Mouse (Mus musculus) hindbrain, postnatal 0 days (tissue): ENCODE measurements at regions not wholly inside any gene's neighbourhood (a gene's known extent, or its start where the extent isn't known, plus 50 kb on each side); places are given as distances from the start of the nearest gene placed in this dataset.
A peak's percentile ranks its signal among the peaks of the same experiment; 100 is the strongest.

Source experiments
- ATAC-seq: fragments of 200-750 bp; cut with Nextera tagmentation; 2 replicates; pipeline ENCODE4 v1.8.0; 2017; ENCODE audit warnings: mild to moderate bottlenecking, moderate TSS enrichment, moderate library complexity
- DNase-seq: peaks from one replicate; pipeline ENCODE4 v3.0.0-alpha.2; 2015; ENCODE audit warnings: low spot score
- H3K27ac ChIP-seq: fragments of 300-500 bp; sonication (generic); 2 replicates; pipeline ENCODE4 v1.5.1; 2014; ENCODE audit warnings: mild to moderate bottlenecking
- H3K27me3 ChIP-seq: fragments of 300-500 bp; sonication (generic); 2 replicates; pipeline ENCODE4 v1.6.1; 2014; ENCODE audit warnings: low read length, mixed read lengths; ENCODE audit not compliant: insufficient read depth
- H3K36me3 ChIP-seq: fragments of 300-500 bp; sonication (generic); 2 replicates; pipeline ENCODE4 v1.6.1; 2014; ENCODE audit warnings: low read length, mixed read lengths; ENCODE audit not compliant: insufficient read depth
- H3K4me1 ChIP-seq: fragments of 300-500 bp; sonication (generic); 2 replicates; pipeline ENCODE4 v1.6.1; 2014; ENCODE audit warnings: antibody characterized with exemption, low read length, mixed read lengths; ENCODE audit not compliant: insufficient read depth
- H3K4me2 ChIP-seq: fragments of 300-500 bp; sonication (generic); 2 replicates; pipeline ENCODE4 v1.6.1; 2014; ENCODE audit warnings: low read depth, mild to moderate bottlenecking, low read length, moderate library complexity, mixed read lengths
- H3K4me3 ChIP-seq: fragments of 300-500 bp; sonication (generic); 2 replicates; pipeline ENCODE4 v1.5.1; 2014; ENCODE audit warnings: low read length
- H3K9ac ChIP-seq: fragments of 300-500 bp; sonication (generic); replicated peaks from 2 replicates; pipeline ENCODE4 v1.6.1; 2014; ENCODE audit warnings: mild to moderate bottlenecking, low read length, moderate library complexity, mixed read lengths
- H3K9me3 ChIP-seq: fragments of 300-500 bp; sonication (generic); 2 replicates; pipeline ENCODE4 v1.6.1; 2016; ENCODE audit warnings: low read length, mixed read lengths
- CTCF ChIP-seq: IDR thresholded peaks from 2 replicates; pipeline ENCODE4 v1.5.1; 2016; ENCODE audit warnings: antibody characterized with exemption, control low read depth, low read depth
- WGBS: fragments of 180-500 bp; shearing (Covaris S2); extraction: QIAGEN DNeasy Blood & Tissue Kit; methylation state at CpG from one replicate; pipeline ENCODE4 v1.1.7; 2014; 5-methylcytosine and 5-hydroxymethylcytosine counted together

DNA sequence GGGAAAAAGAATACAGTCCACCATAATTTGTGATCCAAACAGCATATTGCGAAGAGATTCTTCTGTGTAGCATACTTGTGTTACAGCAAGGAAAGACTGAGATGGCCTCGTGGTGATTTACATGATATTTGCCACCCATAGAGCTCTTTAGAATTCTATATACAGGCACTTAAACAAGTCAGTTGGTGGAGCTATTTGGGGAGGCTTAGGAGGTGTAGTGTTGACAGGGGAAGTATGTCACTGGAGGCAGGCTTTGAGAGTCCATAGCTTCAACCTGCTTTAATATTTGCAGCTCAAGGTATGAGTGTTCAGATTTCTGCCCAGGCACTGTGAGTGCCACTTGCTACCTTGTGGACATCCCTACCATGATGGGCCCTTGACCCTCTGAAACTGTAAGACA lies 187.3 kb downstream of the Ostf1 start:
- H3K27ac ChIP-seq, result no peak overlapping the region
- no peak for DNase-seq
- no peak overlapping the region for H3K9ac ChIP-seq
- H3K4me2 ChIP-seq, result no peak overlapping the region
- no peak overlapping the region for H3K4me3 ChIP-seq
- no peaks in the 10 kb centered on the region for H3K9me3 ChIP-seq
- no peak for TF ChIP-seq CTCF
- no peaks in the 10 kb centered on the region for H3K4me1 ChIP-seq
- no peaks in the 10 kb centered on the region for H3K36me3 ChIP-seq
- WGBS, result 66% methylated on average over 2 of the region's 2 CpGs
- no peaks in the 10 kb centered on the region for H3K27me3 ChIP-seq
- ATAC-seq, result no peak

- ATAC-seq (no peak), DNase-seq (no peak)
- no peaks in the 10 kb centered on the region for H3K9me3 ChIP-seq
- no peak overlapping the region for H3K4me3 ChIP-seq
- TF ChIP-seq CTCF, result no peak
- whole genome bisulfite sequencing, result 53% methylated on average over 3 of the region's 3 CpGs
- H3K27ac ChIP-seq, result no peak overlapping the region
- no peaks in the 10 kb centered on the region for H3K4me1 ChIP-seq
- no peaks in the 10 kb centered on the region for H3K36me3 ChIP-seq
- H3K9ac ChIP-seq, result no peak overlapping the region
- H3K27me3 ChIP-seq, result no peaks in the 10 kb centered on the region
- H3K4me2 ChIP-seq, result no peak overlapping the region
Observed at GRCm38 (mm10) chr19:18436351-18436750, 195.3 kb downstream of the Ostf1 start.

GRCm38 (mm10) chr19:18420381-18420785 lies 211.2 kb downstream of the Ostf1 start:
- ATAC-seq, result peak; percentile 74; the same call in 1 of the 2 replicates
- H3K4me3 ChIP-seq, result no peak overlapping the region
- H3K9me3 ChIP-seq, result no peaks in the 10 kb centered on the region
- no peaks in the 10 kb centered on the region for H3K36me3 ChIP-seq
- no peak overlapping the region for H3K27ac ChIP-seq
- no peaks in the 10 kb centered on the region for H3K4me1 ChIP-seq
- no peak overlapping the region for H3K9ac ChIP-seq
- no peaks in the 10 kb centered on the region for H3K27me3 ChIP-seq
- H3K4me2 ChIP-seq, result no peak overlapping the region
- TF ChIP-seq CTCF, result no peak
- DNase-seq, result peak; percentile 56
- WGBS, result 58% methylated on average over 9 of the region's 9 CpGs

- Histone ChIP-seq H3K9me3 (no peaks in the 10 kb centered on the region), H3K9ac (no peak overlapping the region), H3K4me2 (no peak overlapping the region), H3K4me3 (no peak overlapping the region), H3K36me3 (no peaks in the 10 kb centered on the region), H3K4me1 (no peaks in the 10 kb centered on the region), H3K27ac (no peak overlapping the region), H3K27me3 (no peaks in the 10 kb centered on the region)
- ATAC-seq (no peak), DNase-seq (peak; percentile 17)
- no peak for TF ChIP-seq CTCF
- WGBS, result 73% methylated on average over 6 of the region's 6 CpGs
Observed at GRCm38 (mm10) chr19:18418548-18418947, 213.1 kb downstream of the Ostf1 start.

DNA sequence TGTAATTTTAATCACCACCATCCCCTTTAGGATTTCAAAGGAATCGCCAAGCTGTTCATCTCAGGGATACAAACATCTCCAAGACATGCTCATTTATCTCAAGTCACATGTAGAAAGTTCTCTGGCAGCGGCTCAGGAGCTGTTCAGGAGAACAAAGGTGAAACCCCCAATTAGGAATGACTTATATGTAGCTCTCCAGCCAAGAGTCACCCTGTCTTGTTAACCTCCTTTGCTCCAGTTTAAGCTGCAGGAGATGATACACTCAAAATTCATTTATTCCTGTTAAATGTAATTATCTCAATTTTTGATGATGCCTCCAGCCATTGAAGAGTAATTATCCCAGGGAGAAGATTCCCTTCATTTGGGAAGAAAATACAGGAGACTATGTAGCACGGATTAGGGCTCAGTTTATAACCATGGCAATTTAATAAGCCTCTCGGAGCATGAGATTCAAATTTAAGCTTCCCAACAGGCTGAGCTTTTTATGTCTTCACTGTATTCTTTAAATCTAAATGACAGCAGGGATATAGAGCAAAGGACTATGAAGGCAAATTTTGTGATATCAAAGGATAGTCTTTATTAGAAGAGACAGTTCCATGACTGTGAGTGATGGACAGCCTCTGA lies 254.0 kb downstream of the Ostf1 start:
- no peaks in the 10 kb centered on the region for H3K36me3 ChIP-seq
- peak; percentile 23 for DNase-seq

GRCm38 (mm10) chr19:18368612-18369011 lies 263.0 kb downstream of the Ostf1 start:
- Histone ChIP-seq H3K9ac (no peak overlapping the region), H3K36me3 (no peaks in the 10 kb centered on the region), H3K4me1 (no peaks in the 10 kb centered on the region), H3K27ac (no peak overlapping the region), H3K9me3 (no peaks in the 10 kb centered on the region), H3K4me3 (no peak overlapping the region), H3K27me3 (no peaks in the 10 kb centered on the region), H3K4me2 (no peak overlapping the region)
- 93% methylated on average over 6 of the region's 6 CpGs for WGBS
- ATAC-seq (no peak), DNase-seq (no peak)
- no peak for TF ChIP-seq CTCF

More for the DNA sequence above, 254.0 kb downstream of the Ostf1 start:
- TF ChIP-seq CTCF, result no peak
- no peaks in the 10 kb centered on the region for H3K27me3 ChIP-seq
- H3K4me3 ChIP-seq, result no peak overlapping the region
- 62% methylated on average over 4 of the region's 4 CpGs for WGBS
- ATAC-seq, result no peak
- no peak overlapping the region for H3K27ac ChIP-seq
- H3K4me2 ChIP-seq, result no peak overlapping the region
- no peaks in the 10 kb centered on the region for H3K4me1 ChIP-seq
- H3K9me3 ChIP-seq, result no peaks in the 10 kb centered on the region
- no peak overlapping the region for H3K9ac ChIP-seq

GRCm38 (mm10) chr19:18353960-18354359 lies 277.7 kb downstream of the Ostf1 start:
- no peaks in the 10 kb centered on the region for H3K36me3 ChIP-seq
- no peak for ATAC-seq
- TF ChIP-seq CTCF, result no peak
- DNase-seq, result no peak
- H3K27me3 ChIP-seq, result no peaks in the 10 kb centered on the region
- no peaks in the 10 kb centered on the region for H3K4me1 ChIP-seq
- WGBS, result 83% methylated on average over 3 of the region's 3 CpGs
- H3K27ac ChIP-seq, result no peak overlapping the region
- H3K9ac ChIP-seq, result no peak overlapping the region
- no peak overlapping the region for H3K4me3 ChIP-seq
- H3K4me2 ChIP-seq, result no peak overlapping the region
- no peaks in the 10 kb centered on the region for H3K9me3 ChIP-seq
